Mouse (Mus musculus) heart, embryonic 12.5 days (tissue): Measurements from ENCODE around the gene Upf1. TPM values are rescaled to one million over a fixed set of nuclear protein-coding genes. Genes with fewer than 3 reads are reported as not detected.

Source experiments
- ATAC-seq: fragments of 200-750 bp; cut with Nextera tagmentation; 2 replicates; pipeline ENCODE4 v1.8.0; 2017; ENCODE audit warnings: moderate TSS enrichment, moderate library complexity; ENCODE audit not compliant: insufficient number of reproducible peaks, low FRiP score
- H3K27ac ChIP-seq: fragments of 300-500 bp; sonication (generic); 2 replicates; pipeline ENCODE4 v1.5.1; 2016; ENCODE audit warnings: mild to moderate bottlenecking, moderate library complexity; ENCODE audit not compliant: poor library complexity, severe bottlenecking
- H3K27me3 ChIP-seq: fragments of 300-500 bp; sonication (generic); replicated peaks from 2 replicates; pipeline ENCODE4 v1.6.1; 2016; ENCODE audit warnings: mild to moderate bottlenecking, moderate library complexity
- H3K36me3 ChIP-seq: fragments of 300-500 bp; sonication (generic); 2 replicates; pipeline ENCODE4 v1.6.1; 2016; ENCODE audit warnings: mild to moderate bottlenecking, moderate library complexity
- H3K4me1 ChIP-seq: fragments of 300-500 bp; sonication (generic); replicated peaks from 2 replicates; pipeline ENCODE4 v1.6.1; 2016; ENCODE audit warnings: mild to moderate bottlenecking
- H3K4me2 ChIP-seq: fragments of 300-500 bp; sonication (generic); 2 replicates; pipeline ENCODE4 v1.6.1; 2016; ENCODE audit warnings: mild to moderate bottlenecking, moderate library complexity
- H3K4me3 ChIP-seq: fragments of 300-500 bp; sonication (generic); 2 replicates; pipeline ENCODE4 v1.5.1; 2016; ENCODE audit warnings: mild to moderate bottlenecking
- H3K9ac ChIP-seq: fragments of 300-500 bp; sonication (generic); 2 replicates; pipeline ENCODE4 v1.6.1; 2016; ENCODE audit warnings: mild to moderate bottlenecking, moderate library complexity
- H3K9me3 ChIP-seq: fragments of 300-500 bp; sonication (generic); replicated peaks from 2 replicates; pipeline ENCODE4 v1.6.1; 2016; ENCODE audit warnings: mild to moderate bottlenecking, moderate library complexity
- WGBS: fragments of 180-500 bp; shearing (Covaris S2); methylation state at CpG from one replicate; pipeline ENCODE4 v1.1.7; 2016; 5-methylcytosine and 5-hydroxymethylcytosine counted together
- polyA plus RNA-seq: library from polyadenylated mRNA; unstranded; fragments of >200 nt; fragmentation: Nextera tagmentation; extraction: Ambion mirVana; gene quantifications from 2 replicates; pipeline ENCODE4 v1.2.1, GENCODE M21; 2016

The Upf1 gene
- polyA plus RNA-seq, 1 experiment from 2014 or later: 24.5 TPM

- peaks cover 48% of the 10 kb centered on the region for H3K4me1 ChIP-seq
- peak overlapping the region; percentile 28 for H3K4me2 ChIP-seq
- no peaks in the 10 kb centered on the region for H3K36me3 ChIP-seq
- peaks cover 92% of the 10 kb centered on the region for H3K27me3 ChIP-seq
- H3K4me3 ChIP-seq: peak overlapping the region; percentile 10
- 13% methylated on average over 37 of the region's 37 CpGs for WGBS
- ATAC-seq: no peak
- H3K9me3 ChIP-seq: no peaks in the 10 kb centered on the region
- no peak overlapping the region for H3K9ac ChIP-seq
- H3K27ac ChIP-seq: no peak overlapping the region
Measured at GRCm38 (mm10) chr8:70376275-70376741, 23.2 kb upstream of the Upf1 start.

GRCm38 (mm10) chr8:70375212-70375859 lies 22.3 kb upstream of the Upf1 start:
- peak overlapping the region; percentile 64 for H3K4me2 ChIP-seq

GRCm38 (mm10) chr8:70374318-70374927 lies 21.3 kb upstream of the Upf1 start:
- no peaks in the 10 kb centered on the region for H3K36me3 ChIP-seq
- peaks cover 81% of the 10 kb centered on the region for H3K27me3 ChIP-seq
- H3K27ac ChIP-seq: no peak overlapping the region
- peak overlapping the region; percentile 39 for H3K4me3 ChIP-seq
- H3K9ac ChIP-seq: no peak overlapping the region
- ATAC-seq: peak; percentile 83
- peak overlapping the region; percentile 64 for H3K4me2 ChIP-seq
- H3K9me3 ChIP-seq: no peaks in the 10 kb centered on the region
- H3K4me1 ChIP-seq: peaks cover 52% of the 10 kb centered on the region
- under 1% methylated on average over 42 of the region's 53 CpGs for WGBS

More at GRCm38 (mm10) chr8:70375212-70375859, 22.3 kb upstream of the Upf1 start:
- ATAC-seq: no peak
- 7% methylated on average over 35 of the region's 35 CpGs for WGBS
- Histone ChIP-seq H3K4me1 (peaks cover 51% of the 10 kb centered on the region), H3K27me3 (peaks cover 87% of the 10 kb centered on the region), H3K27ac (no peak overlapping the region), H3K9me3 (no peaks in the 10 kb centered on the region), H3K36me3 (no peaks in the 10 kb centered on the region), H3K9ac (no peak overlapping the region), H3K4me3 (peak overlapping the region; percentile 39; the same call in 1 of the 2 replicates)

GRCm38 (mm10) chr8:70373397-70374317 lies 20.6 kb upstream of the Upf1 start, which contains the start of gene Comp:
Gene Comp (plus strand): TSS chr8:70373558.
- peak within 1 kb of the TSS; percentile 6; the same call in 1 of the 2 replicates for H3K9ac ChIP-seq
- peaks cover 58% of the 10 kb centered on the region for H3K4me1 ChIP-seq
- no peaks in the 10 kb centered on the region for H3K36me3 ChIP-seq
- peak within 1 kb of the TSS; percentile 39 for H3K4me3 ChIP-seq
- no peak for ATAC-seq
- peak within 1 kb of the TSS; percentile 64 for H3K4me2 ChIP-seq
- H3K27me3 ChIP-seq: peaks cover 73% of the 10 kb centered on the region
- peak within 1 kb of the TSS; percentile 65; the same call in 1 of the 2 replicates for H3K27ac ChIP-seq
- WGBS: 4% methylated on average over 47 of the region's 47 CpGs
- H3K9me3 ChIP-seq: no peaks in the 10 kb centered on the region

GRCm38 (mm10) chr8:70371951-70372350 lies 18.9 kb upstream of the Upf1 start:
- peaks cover 58% of the 10 kb centered on the region for H3K4me1 ChIP-seq
- no peak overlapping the region for H3K4me2 ChIP-seq
- peaks cover 56% of the 10 kb centered on the region for H3K27me3 ChIP-seq
- no peak overlapping the region for H3K9ac ChIP-seq
- WGBS: 26% methylated on average over 6 of the region's 6 CpGs
- no peaks in the 10 kb centered on the region for H3K9me3 ChIP-seq
- H3K27ac ChIP-seq: peak overlapping the region; percentile 65; the same call in 1 of the 2 replicates
- ATAC-seq: peak; percentile 54
- no peak overlapping the region for H3K4me3 ChIP-seq
- H3K36me3 ChIP-seq: no peaks in the 10 kb centered on the region

GRCm38 (mm10) chr8:70370476-70370875 lies 17.4 kb upstream of the Upf1 start:
- WGBS: 73% methylated on average over 7 of the region's 7 CpGs
- Histone ChIP-seq H3K4me1 (peaks cover 47% of the 10 kb centered on the region), H3K27ac (no peak overlapping the region), H3K4me3 (no peak overlapping the region), H3K36me3 (no peaks in the 10 kb centered on the region), H3K9ac (no peak overlapping the region), H3K9me3 (no peaks in the 10 kb centered on the region), H3K27me3 (peaks cover 41% of the 10 kb centered on the region), H3K4me2 (no peak overlapping the region)
- no peak for ATAC-seq

- Histone ChIP-seq H3K9me3 (no peaks in the 10 kb centered on the region), H3K9ac (no peak overlapping the region), H3K27ac (no peak overlapping the region), H3K4me2 (no peak overlapping the region), H3K27me3 (peaks cover 3% of the 10 kb centered on the region), H3K36me3 (no peaks in the 10 kb centered on the region), H3K4me1 (peaks cover 14% of the 10 kb centered on the region), H3K4me3 (no peak overlapping the region)
- ATAC-seq: no peak
- WGBS: 73% methylated on average over 5 of the region's 5 CpGs
Measured at GRCm38 (mm10) chr8:70366588-70366987, 13.5 kb upstream of the Upf1 start.

GRCm38 (mm10) chr8:70364066-70364465 lies 11.0 kb upstream of the Upf1 start:
- ATAC-seq: peak; percentile 61
- Histone ChIP-seq H3K4me2 (no peak overlapping the region), H3K9ac (no peak overlapping the region), H3K4me3 (no peak overlapping the region), H3K27ac (no peak overlapping the region), H3K9me3 (no peaks in the 10 kb centered on the region), H3K27me3 (no peaks in the 10 kb centered on the region), H3K4me1 (peaks cover 11% of the 10 kb centered on the region), H3K36me3 (no peaks in the 10 kb centered on the region)
- 35% methylated on average over 5 of the region's 5 CpGs for WGBS

GRCm38 (mm10) chr8:70361484-70362032 lies 8.5 kb upstream of the Upf1 start:
- peaks cover 7% of the 10 kb centered on the region for H3K4me1 ChIP-seq
- H3K27ac ChIP-seq: no peak overlapping the region
- no peak overlapping the region for H3K4me2 ChIP-seq
- WGBS: 69% methylated on average over 10 of the region's 10 CpGs
- H3K9me3 ChIP-seq: 0 out of 2 replicates have a peak, but pooled peaks cover 2% of the 10 kb centered on the region
- H3K9ac ChIP-seq: 0 out of 2 replicates have a peak overlapping the region, but pooled peaks have one; percentile 14
- no peak for ATAC-seq
- H3K36me3 ChIP-seq: no peaks in the 10 kb centered on the region
- H3K4me3 ChIP-seq: no peak overlapping the region
- no peaks in the 10 kb centered on the region for H3K27me3 ChIP-seq

- 49% methylated on average over 4 of the region's 4 CpGs for WGBS
- H3K9ac ChIP-seq: no peak overlapping the region
- H3K27ac ChIP-seq: no peak overlapping the region
- ATAC-seq: no peak
- H3K9me3 ChIP-seq: 0 out of 2 replicates have a peak, but pooled peaks cover 2% of the 10 kb centered on the region
- peaks cover 7% of the 10 kb centered on the region for H3K4me1 ChIP-seq
- no peak overlapping the region for H3K4me3 ChIP-seq
- H3K36me3 ChIP-seq: no peaks in the 10 kb centered on the region
- no peaks in the 10 kb centered on the region for H3K27me3 ChIP-seq
- H3K4me2 ChIP-seq: no peak overlapping the region
Measured at GRCm38 (mm10) chr8:70360769-70361168, 7.7 kb upstream of the Upf1 start.
